Mouse (Mus musculus) right cerebral cortex, adult 18-20 months (tissue): Measurements from ENCODE around the gene Pabpc6.

Source experiments
- DNase-seq: peaks from one replicate; pipeline ENCODE4 v3.0.0; 2022; ENCODE audit warnings: mixed read lengths

Gene Pabpc6

DNA sequence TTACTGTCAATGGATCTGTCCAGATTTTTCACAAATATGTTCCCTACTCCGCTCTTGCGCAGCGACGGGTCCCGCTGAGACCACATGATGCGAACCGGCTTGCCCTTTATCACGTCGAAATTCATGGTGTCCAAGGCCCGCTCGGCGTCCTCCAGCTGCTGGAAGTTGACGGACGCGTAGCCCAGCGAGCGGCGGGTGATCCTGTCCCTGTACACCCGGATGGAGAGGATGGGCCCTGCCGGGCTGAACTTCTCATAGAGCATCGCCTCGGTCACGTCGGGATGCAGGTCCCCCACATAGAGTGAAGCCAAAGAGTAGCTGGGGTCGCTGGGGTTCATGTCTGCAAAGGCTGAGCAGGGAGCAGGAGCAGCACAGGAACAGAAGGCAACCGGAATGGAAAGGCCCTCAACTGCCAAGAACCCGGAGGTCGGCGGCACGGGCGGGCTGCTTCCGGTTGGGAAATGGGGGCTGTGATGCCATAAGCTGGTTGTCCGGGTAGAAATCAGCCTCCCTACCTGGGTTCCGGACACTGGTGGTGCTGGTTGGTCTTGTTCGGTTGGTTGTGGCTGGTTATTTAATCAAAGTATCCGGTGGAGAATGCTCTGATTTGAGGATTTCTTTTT lies at the start of gene Pabpc6:
TSS of gene Pabpc6 (minus strand) at position 435 of the 623 bp plus-strand sequence.
- DNase-seq, result no peak

DNA sequence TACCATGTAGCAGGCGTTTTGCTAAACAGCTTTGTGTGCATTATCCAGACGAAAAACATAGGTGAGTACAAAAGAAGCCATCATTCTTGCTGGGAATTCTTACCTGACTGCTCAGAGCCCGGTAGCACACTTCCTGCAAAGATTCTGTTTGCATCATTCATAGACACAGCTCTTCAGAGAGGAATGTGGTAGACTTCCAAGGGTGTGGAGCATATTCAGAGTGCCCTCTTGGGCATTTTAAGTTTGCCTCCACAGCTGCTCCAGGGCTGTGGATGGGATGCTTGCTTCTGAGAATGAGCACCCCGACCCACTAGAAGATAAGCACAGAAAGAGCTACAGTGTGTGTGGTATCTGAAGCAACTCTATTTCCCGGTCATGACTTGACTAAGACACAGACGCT lies 41.4 kb upstream of the Pabpc6 start:
- DNase-seq, result no peak

DNA sequence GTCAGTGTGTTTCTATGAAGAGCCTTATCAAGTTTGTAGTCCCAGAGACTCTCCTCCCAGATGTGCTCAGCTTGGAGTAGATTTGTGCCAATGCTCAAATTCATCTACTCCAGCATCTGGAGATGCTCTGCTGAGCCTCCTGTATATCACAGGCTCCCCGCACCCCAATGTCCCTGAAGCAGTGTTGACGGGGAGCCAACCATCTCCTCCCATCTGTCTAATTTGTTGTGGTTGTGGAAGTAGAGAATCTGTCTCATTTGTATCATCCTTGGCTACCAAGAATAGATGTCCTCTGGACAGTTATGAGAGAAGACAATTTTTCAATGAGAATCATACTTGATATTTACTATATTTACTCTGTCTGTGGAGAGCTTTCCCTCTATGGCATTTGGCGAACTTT lies 39.4 kb upstream of the Pabpc6 start:
- no peak for DNase-seq

DNA sequence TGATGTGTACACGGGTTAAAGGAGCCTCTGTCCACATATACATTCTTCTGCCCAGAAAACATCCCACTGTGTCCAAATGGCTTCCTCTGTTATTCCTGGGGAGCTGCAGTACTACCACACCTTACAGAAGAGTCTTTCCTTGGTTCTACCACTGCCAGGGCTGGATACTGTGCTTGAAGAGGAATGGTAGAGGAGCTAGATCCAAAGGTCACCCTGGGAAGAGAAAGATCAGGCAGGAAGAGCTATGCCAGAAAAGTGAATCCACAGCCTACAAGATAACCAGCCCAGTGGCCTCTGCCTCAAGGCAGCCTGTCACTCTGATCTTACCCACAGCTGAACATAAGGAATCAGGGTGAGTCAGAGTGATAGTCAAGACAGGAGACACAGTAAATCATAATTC lies 37.8 kb upstream of the Pabpc6 start:
- DNase-seq, result no peak

- no peak for DNase-seq
Measured at GRCm38 (mm10) chr17:9697763-9698162, 28.2 kb upstream of the Pabpc6 start.

GRCm38 (mm10) chr17:9691251-9691650 lies 21.7 kb upstream of the Pabpc6 start:
- no peak for DNase-seq

GRCm38 (mm10) chr17:9683539-9684155 lies 14.1 kb upstream of the Pabpc6 start:
- peak; percentile 27 for DNase-seq

DNA sequence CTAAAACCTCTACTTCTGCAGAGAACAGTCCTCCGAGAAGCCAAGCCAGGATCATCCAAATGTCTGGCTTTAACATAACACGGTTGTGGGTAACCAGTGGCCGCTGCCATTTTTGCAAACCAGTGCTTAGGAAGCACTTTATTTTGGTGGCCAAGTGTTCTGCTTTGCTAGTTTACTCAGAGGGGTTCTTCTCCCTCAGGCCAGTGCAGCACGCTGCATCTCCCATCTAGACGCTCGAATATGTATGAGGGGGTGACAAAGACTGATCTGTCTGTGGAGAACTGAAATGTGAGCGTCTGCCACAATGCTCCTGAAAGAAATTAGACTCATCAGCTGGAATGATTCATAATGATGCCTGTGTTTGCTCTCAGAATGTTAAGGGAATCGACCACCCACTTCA lies 11.2 kb upstream of the Pabpc6 start:
- DNase-seq, result peak; percentile 24

DNA sequence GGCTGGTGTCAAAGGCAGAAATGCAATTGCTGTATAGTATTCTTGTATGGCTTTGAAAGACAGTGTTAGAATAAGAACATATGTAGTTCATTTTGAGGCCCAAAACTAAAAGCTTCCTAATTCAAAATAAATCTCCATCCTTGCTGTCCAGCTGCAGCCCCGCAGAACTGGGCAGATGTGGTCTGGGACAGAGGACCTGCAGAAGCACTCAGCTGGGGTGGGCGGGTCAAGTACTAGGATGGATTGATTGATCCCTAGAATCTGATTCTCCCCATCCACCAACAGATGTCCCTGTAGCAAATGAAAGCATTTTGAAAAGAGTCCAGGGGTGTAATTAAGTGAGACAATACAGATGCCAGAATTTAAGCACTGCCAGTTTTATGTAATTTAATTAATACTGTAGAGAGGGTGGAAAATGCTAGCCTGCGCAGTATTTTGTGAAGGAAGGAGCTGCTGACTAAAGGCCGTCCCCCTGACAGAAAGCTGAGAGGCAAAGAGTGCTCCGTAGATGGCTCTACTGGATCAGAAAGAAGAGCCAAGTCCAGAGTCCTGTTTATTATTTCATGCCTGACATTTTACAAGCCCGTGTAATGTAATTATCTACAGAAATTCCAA lies 5.8 kb upstream of the Pabpc6 start:
- no peak for DNase-seq

DNA sequence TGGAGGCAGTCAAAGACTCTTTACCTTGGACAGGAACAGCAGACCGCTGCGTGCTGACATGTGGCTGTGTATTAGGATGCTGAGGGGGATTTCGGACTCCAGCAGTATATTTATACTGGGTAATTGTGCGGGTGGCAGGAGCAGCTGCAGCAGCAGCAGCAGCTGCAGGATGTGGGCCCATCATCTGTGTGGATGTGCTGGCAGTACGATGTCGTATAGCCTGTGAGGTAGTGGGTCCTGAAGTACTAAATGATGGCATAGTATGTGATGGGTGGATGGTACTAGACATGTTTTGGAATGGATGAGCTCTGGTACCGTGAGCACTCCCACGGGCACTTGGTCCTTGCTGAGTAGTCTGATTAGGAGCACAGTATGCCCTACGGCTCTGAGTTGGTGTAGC lies 1.6 kb downstream of the Pabpc6 start:
- no peak for DNase-seq

DNA sequence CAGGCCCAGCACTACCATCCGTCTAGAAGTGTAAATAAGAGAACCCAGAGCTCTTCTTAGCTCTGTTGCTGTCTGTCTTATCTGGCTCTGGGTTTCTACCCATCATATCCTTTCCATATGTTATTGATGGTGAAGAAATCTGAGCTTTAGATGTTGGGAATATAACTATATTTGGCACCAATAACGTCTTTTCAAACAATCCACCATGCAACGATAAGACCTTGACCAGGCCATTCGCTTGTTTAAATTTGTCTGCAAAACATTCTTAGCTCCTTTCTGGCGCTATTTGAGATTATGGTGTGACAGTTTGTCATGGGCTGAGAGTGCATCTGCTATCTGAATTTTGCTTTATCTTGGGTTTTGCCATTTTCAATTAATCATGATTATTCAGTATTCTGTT lies 10.9 kb downstream of the Pabpc6 start:
- DNase-seq, result no peak

- DNase-seq, result peak; percentile 20
Measured at GRCm38 (mm10) chr17:9654155-9654554, 15.4 kb downstream of the Pabpc6 start.

DNA sequence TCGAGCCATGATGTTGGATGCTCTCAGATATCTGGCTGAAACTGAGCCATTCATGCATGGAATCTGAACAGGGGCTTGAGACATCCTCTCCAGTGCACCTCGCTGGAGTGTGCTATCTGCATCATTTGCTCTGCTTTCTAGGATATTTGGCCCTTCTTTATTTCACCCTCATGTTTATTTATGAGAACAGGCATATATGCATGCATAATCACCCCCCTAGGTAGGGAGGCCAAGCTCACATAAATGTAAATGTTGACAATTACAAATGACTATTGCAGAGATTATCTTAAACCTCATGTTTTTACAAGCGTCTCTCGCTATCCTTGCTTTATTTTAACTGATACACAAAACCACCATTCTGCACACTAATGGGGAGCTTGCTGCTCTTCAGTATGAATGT lies 21.9 kb downstream of the Pabpc6 start:
- no peak for DNase-seq

DNA sequence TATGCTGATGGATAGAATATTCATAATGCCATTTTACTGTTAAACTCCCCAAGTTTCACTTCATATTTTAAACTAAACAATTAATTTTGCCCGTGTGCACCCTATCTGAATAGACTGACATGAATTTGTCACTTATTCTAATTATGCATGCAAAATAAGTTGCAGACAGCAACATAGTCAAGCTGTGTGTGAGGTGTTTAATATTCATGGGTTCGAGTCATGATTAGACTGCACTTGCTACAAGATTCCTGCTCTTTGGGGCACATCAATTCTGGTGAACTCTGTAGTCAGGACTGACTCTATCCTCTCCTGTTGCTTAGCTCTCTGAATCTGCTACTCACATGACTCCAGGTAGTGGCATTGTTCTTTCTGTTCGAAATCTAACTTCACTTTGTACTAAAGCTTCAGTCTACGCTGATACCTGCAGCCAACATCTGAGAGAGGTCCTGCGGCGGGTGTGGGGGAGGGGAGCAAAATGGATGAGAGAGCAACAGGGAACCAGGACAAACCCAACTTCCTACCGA lies 25.8 kb downstream of the Pabpc6 start:
- DNase-seq, result no peak

DNA sequence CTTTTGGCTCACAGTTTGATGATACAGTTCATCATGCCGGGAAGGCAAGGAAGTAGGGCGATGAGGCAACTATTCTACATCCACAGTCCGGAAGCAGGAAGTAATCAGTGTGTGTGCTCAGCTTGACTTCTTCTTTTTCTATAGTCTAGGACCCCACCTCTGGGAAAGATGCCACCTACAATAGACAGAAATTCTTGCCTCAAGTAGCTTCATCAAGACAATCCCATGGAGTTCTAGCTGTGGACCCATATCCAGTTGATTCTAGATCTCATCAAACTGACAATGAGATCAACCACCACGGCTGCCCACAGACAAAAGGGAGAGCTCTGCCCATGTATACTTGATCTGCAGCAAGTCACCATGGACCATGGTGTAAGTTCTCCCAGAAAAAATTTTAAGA lies 32.5 kb downstream of the Pabpc6 start:
- no peak for DNase-seq

DNA sequence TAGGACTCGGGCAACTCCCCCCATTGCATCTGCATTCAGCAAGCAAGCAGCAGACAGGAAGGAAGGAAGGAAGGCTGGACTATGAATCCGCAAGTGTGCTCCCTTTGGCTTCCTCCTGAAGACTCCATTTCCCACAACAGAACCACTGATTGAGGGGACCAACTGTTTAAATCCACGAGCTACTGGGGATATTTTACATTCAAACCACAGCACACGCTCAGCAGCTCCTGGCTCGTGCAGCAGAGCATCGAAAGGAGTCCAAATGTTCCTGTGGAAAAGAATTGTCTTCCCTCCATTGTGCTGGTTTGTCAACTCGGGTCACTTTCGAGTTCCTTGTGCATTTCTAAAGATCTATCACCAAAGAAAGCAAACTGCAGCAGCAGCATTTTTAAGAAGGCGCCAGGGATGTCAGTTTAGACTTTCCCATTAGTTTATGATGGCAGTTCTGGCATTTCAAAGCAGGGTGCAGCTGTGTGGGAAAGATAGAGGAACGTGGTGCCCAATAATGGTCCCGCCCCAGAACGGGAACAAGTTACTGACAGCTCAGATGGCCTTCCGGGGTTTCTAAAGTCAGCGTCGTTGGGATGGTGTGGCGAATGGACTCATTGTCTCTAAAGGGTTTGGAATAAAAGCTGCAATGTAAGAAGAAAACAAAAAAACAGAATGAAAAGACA lies 36.8 kb downstream of the Pabpc6 start:
- DNase-seq, result no peak

DNA sequence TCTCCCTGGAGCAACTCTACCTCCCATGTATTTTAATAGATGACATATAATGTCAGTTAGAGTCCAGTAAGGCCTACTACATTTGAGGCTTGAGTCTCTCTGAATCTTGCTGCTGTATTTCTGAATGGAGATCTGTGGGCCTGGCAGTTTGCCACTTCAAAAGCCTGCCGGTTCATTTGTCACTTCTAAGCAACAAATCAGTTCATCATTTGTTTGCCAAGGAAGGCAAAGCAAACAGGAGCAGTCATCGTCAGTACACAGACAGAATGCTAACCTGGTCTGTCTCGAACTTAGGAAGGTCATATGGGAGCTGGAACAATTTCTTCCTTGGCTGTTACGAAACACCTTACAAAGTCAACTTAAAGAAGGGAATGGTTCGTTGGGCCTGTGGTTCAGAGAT lies 37.4 kb downstream of the Pabpc6 start:
- DNase-seq, result peak; percentile 9

- no peak for DNase-seq
Measured at GRCm38 (mm10) chr17:9631081-9631480, 38.4 kb downstream of the Pabpc6 start.

DNA sequence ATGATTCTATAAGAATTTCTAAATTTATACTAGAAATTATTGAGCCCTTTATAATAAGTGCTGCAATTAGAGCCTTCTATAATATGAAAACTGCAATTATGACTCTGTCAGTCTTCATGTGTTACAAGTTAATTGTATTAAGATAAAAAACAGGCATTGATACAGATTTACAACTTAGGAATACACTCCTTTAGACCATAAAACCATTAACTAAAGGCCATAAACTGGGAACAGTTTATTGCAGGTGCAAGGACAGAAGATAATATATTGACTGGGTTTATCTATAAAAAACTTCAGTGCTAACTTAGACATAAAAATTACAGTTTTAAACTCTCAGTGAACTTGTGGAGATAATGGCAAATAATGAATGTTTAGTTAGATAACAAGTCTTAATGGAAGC lies 42.5 kb downstream of the Pabpc6 start:
- no peak for DNase-seq
